Mouse (Mus musculus): ENCODE measurements around the gene Olfr642. TPM values are rescaled to one million over a fixed set of nuclear protein-coding genes. Genes with fewer than 3 reads are reported as not detected.

Olfr642 gene
- polyA plus RNA-seq (2014; fragmentation: Nextera tagmentation; extraction: Ambion mirVana) = not detected in 2 replicates

- no peak within 1 kb of the TSS for H3K9ac ChIP-seq (replicated peaks; ENCODE audit: low read length)
- H3K9me3 ChIP-seq (replicated peaks; ENCODE audit: control insufficient read depth, low read length) = no peaks in the 10 kb centered on the region
- no peaks in the 10 kb centered on the region for H3K27me3 ChIP-seq (ENCODE audit: control insufficient read depth, insufficient read depth, low read length)
- H3K4me3 ChIP-seq (ENCODE audit: low read depth, low read length) = no peak within 1 kb of the TSS
- no peak within 1 kb of the TSS for H3K4me2 ChIP-seq (ENCODE audit: low read depth, low read length)
- WGBS = 96% methylated on average over 1 of the region's 1 CpGs
- no peak for ATAC-seq (replicated peaks; ENCODE audit: insufficient number of reproducible peaks, low FRiP score, low TSS enrichment, low read depth)
- no peak for DNase-seq (ENCODE audit: low spot score)
- no peaks in the 10 kb centered on the region for H3K4me1 ChIP-seq (ENCODE audit: control insufficient read depth, insufficient read depth, low read length)
- H3K27ac ChIP-seq (replicated peaks; ENCODE audit: low read depth, low read length) = no peak within 1 kb of the TSS
- no peaks in the 10 kb centered on the region for H3K36me3 ChIP-seq (replicated peaks; ENCODE audit: control insufficient read depth, insufficient read depth, low read depth, low read length)
Measured at GRCm38 (mm10) chr7:104052566-104052965, at the start of gene Olfr642. Gene Olfr642, minus strand, starts transcription at chr7:104052666.

- DNase-seq (ENCODE audit: low spot score) (no peak), ATAC-seq (replicated peaks; ENCODE audit: insufficient number of reproducible peaks, low FRiP score, low TSS enrichment, low read depth) (no peak)
- WGBS = 69% methylated on average over 1 of the region's 1 CpGs
- Histone ChIP-seq H3K4me3 (ENCODE audit: low read depth, low read length) (no peak within 1 kb of the TSS), H3K36me3 (replicated peaks; ENCODE audit: control insufficient read depth, insufficient read depth, low read depth, low read length) (no peaks in the 10 kb centered on the region), H3K4me2 (ENCODE audit: low read depth, low read length) (no peak within 1 kb of the TSS), H3K9ac (replicated peaks; ENCODE audit: low read length) (no peak within 1 kb of the TSS), H3K9me3 (replicated peaks; ENCODE audit: control insufficient read depth, low read length) (no peaks in the 10 kb centered on the region), H3K27ac (replicated peaks; ENCODE audit: low read depth, low read length) (no peak within 1 kb of the TSS), H3K27me3 (ENCODE audit: control insufficient read depth, insufficient read depth, low read length) (no peaks in the 10 kb centered on the region), H3K4me1 (ENCODE audit: control insufficient read depth, insufficient read depth, low read length) (no peaks in the 10 kb centered on the region)
Measured at GRCm38 (mm10) chr7:104085365-104085764, 32.9 kb upstream of the Olfr642 start, which contains the start of gene Olfr645. Gene Olfr645, minus strand, starts transcription at chr7:104085465.

- Histone ChIP-seq H3K36me3 (replicated peaks; ENCODE audit: control insufficient read depth, insufficient read depth, low read depth, low read length) (no peaks in the 10 kb centered on the region), H3K4me3 (ENCODE audit: low read depth, low read length) (no peak within 1 kb of the TSS), H3K9me3 (replicated peaks; ENCODE audit: control insufficient read depth, low read length) (no peaks in the 10 kb centered on the region), H3K27ac (replicated peaks; ENCODE audit: low read depth, low read length) (no peak within 1 kb of the TSS), H3K9ac (replicated peaks; ENCODE audit: low read length) (no peak within 1 kb of the TSS), H3K4me2 (ENCODE audit: low read depth, low read length) (no peak within 1 kb of the TSS), H3K27me3 (ENCODE audit: control insufficient read depth, insufficient read depth, low read length) (no peaks in the 10 kb centered on the region), H3K4me1 (ENCODE audit: control insufficient read depth, insufficient read depth, low read length) (no peaks in the 10 kb centered on the region)
- ATAC-seq (replicated peaks; ENCODE audit: insufficient number of reproducible peaks, low FRiP score, low TSS enrichment, low read depth) (no peak), DNase-seq (ENCODE audit: low spot score) (no peak)
- 60% methylated on average over 2 of the region's 2 CpGs for WGBS
Measured at GRCm38 (mm10) chr7:104071769-104072168, 19.3 kb upstream of the Olfr642 start, which contains the start of gene Olfr644. Gene Olfr644, minus strand, starts transcription at chr7:104071869.

GRCm38 (mm10) chr7:104061345-104061744, 8.9 kb upstream of the Olfr642 start, which contains the start of gene 4930516K23Rik:
Gene 4930516K23Rik, minus strand, starts transcription at chr7:104061445.
- Histone ChIP-seq H3K9ac (replicated peaks; ENCODE audit: low read length) (no peak within 1 kb of the TSS), H3K36me3 (replicated peaks; ENCODE audit: control insufficient read depth, insufficient read depth, low read depth, low read length) (no peaks in the 10 kb centered on the region)
- WGBS = 54% methylated on average over 2 of the region's 2 CpGs

GRCm38 (mm10) chr7:104059215-104059614, 6.7 kb upstream of the Olfr642 start:
- H3K27ac ChIP-seq (replicated peaks; ENCODE audit: low read depth, low read length) = no peak overlapping the region
- H3K4me2 ChIP-seq (ENCODE audit: low read depth, low read length) = no peak overlapping the region
- H3K9me3 ChIP-seq (replicated peaks; ENCODE audit: control insufficient read depth, low read length) = no peaks in the 10 kb centered on the region
- DNase-seq (ENCODE audit: low spot score) (no peak), ATAC-seq (replicated peaks; ENCODE audit: insufficient number of reproducible peaks, low FRiP score, low TSS enrichment, low read depth) (no peak)
- no peaks in the 10 kb centered on the region for H3K27me3 ChIP-seq (ENCODE audit: control insufficient read depth, insufficient read depth, low read length)
- no peaks in the 10 kb centered on the region for H3K36me3 ChIP-seq (replicated peaks; ENCODE audit: control insufficient read depth, insufficient read depth, low read depth, low read length)
- H3K4me1 ChIP-seq (ENCODE audit: control insufficient read depth, insufficient read depth, low read length) = no peaks in the 10 kb centered on the region
- no peak overlapping the region for H3K4me3 ChIP-seq (ENCODE audit: low read depth, low read length)
- WGBS = 90% methylated on average over 1 of the region's 1 CpGs
- no peak overlapping the region for H3K9ac ChIP-seq (replicated peaks; ENCODE audit: low read length)

More at GRCm38 (mm10) chr7:104061345-104061744, 8.9 kb upstream of the Olfr642 start, which contains the start of gene 4930516K23Rik:
- ATAC-seq (replicated peaks; ENCODE audit: insufficient number of reproducible peaks, low FRiP score, low TSS enrichment, low read depth) (no peak), DNase-seq (ENCODE audit: low spot score) (no peak)
- Histone ChIP-seq H3K4me1 (ENCODE audit: control insufficient read depth, insufficient read depth, low read length) (no peaks in the 10 kb centered on the region), H3K4me2 (ENCODE audit: low read depth, low read length) (no peak within 1 kb of the TSS), H3K27me3 (ENCODE audit: control insufficient read depth, insufficient read depth, low read length) (no peaks in the 10 kb centered on the region), H3K27ac (replicated peaks; ENCODE audit: low read depth, low read length) (no peak within 1 kb of the TSS), H3K4me3 (ENCODE audit: low read depth, low read length) (no peak within 1 kb of the TSS), H3K9me3 (replicated peaks; ENCODE audit: control insufficient read depth, low read length) (no peaks in the 10 kb centered on the region)

GRCm38 (mm10) chr7:104050745-104051144, 1.7 kb downstream of the Olfr642 start:
- Histone ChIP-seq H3K4me3 (ENCODE audit: low read depth, low read length) (no peak overlapping the region), H3K27me3 (ENCODE audit: control insufficient read depth, insufficient read depth, low read length) (no peaks in the 10 kb centered on the region), H3K36me3 (replicated peaks; ENCODE audit: control insufficient read depth, insufficient read depth, low read depth, low read length) (no peaks in the 10 kb centered on the region), H3K9ac (replicated peaks; ENCODE audit: low read length) (no peak overlapping the region), H3K4me1 (ENCODE audit: control insufficient read depth, insufficient read depth, low read length) (no peaks in the 10 kb centered on the region), H3K4me2 (ENCODE audit: low read depth, low read length) (no peak overlapping the region), H3K9me3 (replicated peaks; ENCODE audit: control insufficient read depth, low read length) (no peaks in the 10 kb centered on the region), H3K27ac (replicated peaks; ENCODE audit: low read depth, low read length) (no peak overlapping the region)
- WGBS = 78% methylated on average over 4 of the region's 4 CpGs
- DNase-seq (ENCODE audit: low spot score) (no peak), ATAC-seq (replicated peaks; ENCODE audit: insufficient number of reproducible peaks, low FRiP score, low TSS enrichment, low read depth) (no peak)

GRCm38 (mm10) chr7:104035145-104035544, 17.3 kb downstream of the Olfr642 start, which contains the start of gene Olfr641:
Gene Olfr641, plus strand, starts transcription at chr7:104035445.
- no peak within 1 kb of the TSS for H3K27ac ChIP-seq (replicated peaks; ENCODE audit: low read depth, low read length)
- 73% methylated on average over 1 of the region's 1 CpGs for WGBS
- no peak within 1 kb of the TSS for H3K4me3 ChIP-seq (ENCODE audit: low read depth, low read length)
- no peak within 1 kb of the TSS for H3K9ac ChIP-seq (replicated peaks; ENCODE audit: low read length)
- DNase-seq (ENCODE audit: low spot score) = no peak
- H3K4me1 ChIP-seq (ENCODE audit: control insufficient read depth, insufficient read depth, low read length) = no peaks in the 10 kb centered on the region
- H3K27me3 ChIP-seq (ENCODE audit: control insufficient read depth, insufficient read depth, low read length) = no peaks in the 10 kb centered on the region
- ATAC-seq (replicated peaks; ENCODE audit: insufficient number of reproducible peaks, low FRiP score, low TSS enrichment, low read depth) = no peak
- no peaks in the 10 kb centered on the region for H3K9me3 ChIP-seq (replicated peaks; ENCODE audit: control insufficient read depth, low read length)
- no peak within 1 kb of the TSS for H3K4me2 ChIP-seq (ENCODE audit: low read depth, low read length)
- H3K36me3 ChIP-seq (replicated peaks; ENCODE audit: control insufficient read depth, insufficient read depth, low read depth, low read length) = no peaks in the 10 kb centered on the region

- Histone ChIP-seq H3K4me2 (ENCODE audit: low read depth, low read length) (no peak overlapping the region), H3K27me3 (ENCODE audit: control insufficient read depth, insufficient read depth, low read length) (no peaks in the 10 kb centered on the region), H3K36me3 (replicated peaks; ENCODE audit: control insufficient read depth, insufficient read depth, low read depth, low read length) (no peaks in the 10 kb centered on the region), H3K9ac (replicated peaks; ENCODE audit: low read length) (no peak overlapping the region), H3K4me1 (ENCODE audit: control insufficient read depth, insufficient read depth, low read length) (no peaks in the 10 kb centered on the region), H3K4me3 (ENCODE audit: low read depth, low read length) (no peak overlapping the region), H3K27ac (replicated peaks; ENCODE audit: low read depth, low read length) (no peak overlapping the region), H3K9me3 (replicated peaks; ENCODE audit: control insufficient read depth, low read length) (no peaks in the 10 kb centered on the region)
- DNase-seq (ENCODE audit: low spot score) (no peak), ATAC-seq (replicated peaks; ENCODE audit: insufficient number of reproducible peaks, low FRiP score, low TSS enrichment, low read depth) (no peak)
- WGBS = 69% methylated on average over 3 of the region's 3 CpGs
Measured at GRCm38 (mm10) chr7:104026978-104027377, 25.5 kb downstream of the Olfr642 start.
